Mouse (Mus musculus) CD8-positive naive resting alpha-beta T cell, adult 2 months (primary cell): Measurements from ENCODE around the gene Zdhhc17.
A peak's percentile ranks its signal among the peaks of the same experiment; 100 is the strongest.

Source experiments
- DNase-seq, 2 experiments: peaks; one replicate each; pipeline ENCODE4 v3.0.0; 2022; ENCODE audit warnings: low read depth in 2 of 2, low spot score in 2 of 2

Zdhhc17 gene

DNA sequence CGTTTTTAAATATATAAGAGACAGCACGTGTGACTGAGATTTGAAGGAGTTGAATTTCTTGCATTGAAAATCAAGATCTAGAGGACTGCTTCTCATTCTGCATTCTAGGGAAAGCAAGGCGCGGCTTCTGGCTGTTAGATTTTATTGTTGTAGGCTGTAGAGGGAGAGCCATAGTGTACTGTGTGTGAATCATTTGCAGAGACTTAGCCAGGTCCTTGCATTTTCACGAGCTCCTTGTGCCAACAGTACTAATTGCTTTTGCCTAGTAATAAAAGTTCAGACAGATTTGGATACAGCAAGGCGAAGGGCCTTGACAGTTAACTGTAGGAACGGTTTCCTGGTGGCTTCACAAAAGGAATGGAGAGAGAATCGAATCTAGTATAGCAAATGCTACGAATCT lies 87.3 kb downstream of the Zdhhc17 start:
- DNase-seq = no peak

DNA sequence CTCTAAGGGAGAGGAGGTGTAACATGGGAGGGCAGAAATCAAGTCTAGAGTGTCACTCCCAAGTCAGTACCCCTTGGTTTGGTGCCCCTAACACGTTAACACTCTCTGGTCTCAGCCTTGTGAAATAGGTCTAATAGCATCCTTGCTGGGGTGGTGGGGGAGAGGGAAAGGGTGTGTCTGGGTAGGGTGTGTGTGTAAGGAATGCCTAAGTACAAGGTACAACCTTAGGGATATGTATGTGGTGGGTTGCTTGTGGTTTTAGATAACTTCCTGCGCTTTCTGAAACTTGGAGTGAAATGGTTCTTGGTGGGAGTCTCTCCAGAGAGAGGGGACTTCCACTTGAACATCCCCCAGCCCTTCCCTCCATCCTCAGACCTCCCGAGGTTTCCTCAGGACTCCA lies 88.0 kb downstream of the Zdhhc17 start:
- no peak for DNase-seq

DNA sequence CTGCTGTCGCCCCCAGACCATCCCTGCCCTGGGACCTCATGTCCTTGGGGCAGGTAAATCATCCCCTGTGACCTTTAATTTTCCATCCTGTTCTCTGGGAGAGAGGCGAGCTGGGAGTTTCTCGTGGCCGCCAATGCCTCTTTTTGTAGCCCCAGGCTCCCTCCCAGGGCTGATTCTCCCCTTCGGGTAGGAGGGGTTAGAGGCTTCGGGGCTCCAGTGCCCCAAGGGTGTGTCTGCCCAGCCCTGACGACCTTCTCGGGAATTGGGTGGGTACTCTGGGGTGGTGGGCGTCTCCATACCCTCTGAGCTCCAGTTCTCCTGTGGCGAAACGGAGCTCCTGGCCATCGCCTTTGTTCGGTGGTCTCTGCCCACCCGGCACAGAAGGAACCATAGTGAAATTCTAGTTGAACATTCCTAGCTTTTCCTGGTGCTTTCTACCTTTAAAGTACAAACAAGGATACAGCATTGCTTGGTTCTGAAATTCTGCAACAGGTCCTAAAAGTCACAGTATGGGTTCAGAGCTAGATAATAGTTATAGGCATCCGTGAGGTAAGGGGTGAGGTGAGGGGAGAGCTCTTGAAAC lies 89.5 kb downstream of the Zdhhc17 start:
- DNase-seq = no peak

DNA sequence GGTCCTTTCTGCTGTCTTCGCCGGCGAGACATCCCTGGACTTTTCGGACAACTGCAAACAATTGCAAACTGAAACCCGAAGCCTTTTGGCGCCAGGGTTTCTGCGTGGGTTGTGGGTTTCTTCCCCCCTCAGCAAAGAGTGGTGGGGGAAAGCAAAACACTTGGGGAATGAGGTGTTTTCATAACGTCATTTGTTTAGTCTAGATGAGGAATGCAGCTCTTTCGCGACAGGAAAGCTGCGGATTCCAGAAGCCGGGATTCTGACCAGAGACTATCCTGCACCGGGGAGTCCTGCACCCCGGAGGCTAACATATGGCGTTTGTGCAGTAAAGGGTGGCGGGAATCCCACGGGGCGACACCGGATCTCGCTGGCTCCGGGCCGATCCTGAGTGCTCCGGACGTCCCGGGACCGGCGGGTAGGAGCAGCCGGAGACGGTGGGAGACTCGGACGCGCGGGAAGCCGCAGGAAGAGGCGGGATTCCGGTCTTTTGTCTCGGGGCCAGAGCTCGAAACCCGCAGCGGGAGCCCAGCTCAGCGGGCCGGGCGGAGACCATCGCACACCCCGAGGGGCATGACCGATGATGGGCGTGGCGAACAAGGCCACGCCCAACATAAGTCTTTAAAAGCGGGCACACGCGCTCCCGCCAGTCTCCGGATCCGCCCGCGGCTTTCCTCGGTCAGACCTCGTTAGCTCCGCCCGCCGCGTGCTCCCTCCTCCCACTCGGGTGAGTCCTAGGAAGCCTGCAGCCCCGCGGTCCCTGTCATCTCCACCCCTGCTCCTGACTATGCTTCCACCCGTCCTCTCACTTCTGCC lies 90.2 kb downstream of the Zdhhc17 start, which contains the start of gene Csrp2:
Gene Csrp2, plus strand, starts transcription at position 259 of the 813 bp plus-strand sequence.
- DNase-seq = peak; percentile 19 to 36

DNA sequence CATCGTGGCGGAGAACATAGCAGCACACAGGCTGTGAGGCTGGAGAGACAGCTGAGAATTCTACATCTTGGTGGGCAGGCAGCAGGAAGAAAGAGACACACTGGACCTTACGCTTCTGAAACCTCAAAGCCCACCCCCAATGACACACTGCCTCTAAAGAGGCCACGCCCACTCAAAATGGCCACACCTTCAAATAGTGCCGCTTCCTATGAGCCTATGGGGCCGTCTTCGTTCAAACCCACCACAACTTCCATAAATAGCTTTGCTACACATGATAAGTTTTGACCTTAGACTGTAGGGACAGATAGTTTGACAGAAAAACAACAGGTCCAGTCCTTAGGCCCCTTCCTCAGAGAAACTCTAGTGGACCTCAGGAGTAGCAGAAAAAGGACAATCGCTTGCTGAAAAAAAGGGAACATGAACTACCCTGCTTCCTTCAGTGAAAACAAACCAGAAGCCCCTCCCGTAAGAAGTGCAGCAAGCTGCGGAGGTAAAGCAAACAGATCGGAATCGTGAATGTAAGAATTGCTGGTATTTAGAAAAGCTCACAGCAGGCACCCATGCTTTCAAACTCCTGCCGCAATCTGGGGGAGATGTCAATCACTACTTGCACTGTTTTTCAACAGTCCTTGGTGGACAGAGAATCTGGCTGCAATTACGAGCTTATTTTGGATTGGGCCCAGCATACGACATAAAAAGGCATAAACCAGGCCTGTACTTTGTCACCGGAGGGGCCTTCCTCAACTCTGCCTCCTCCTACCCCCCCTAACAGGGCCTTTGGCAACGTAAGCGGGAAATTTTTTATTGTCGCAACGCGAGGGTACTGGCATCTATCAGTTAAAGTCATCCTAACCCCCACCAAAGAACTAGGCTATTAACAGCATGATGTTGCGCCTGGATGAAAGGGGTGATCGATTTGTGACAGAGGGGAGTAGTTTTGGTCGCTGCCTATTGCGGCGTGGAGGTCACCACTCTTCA lies 91.2 kb downstream of the Zdhhc17 start:
- DNase-seq = peak in 1 of 2 experiments; percentile 3

DNA sequence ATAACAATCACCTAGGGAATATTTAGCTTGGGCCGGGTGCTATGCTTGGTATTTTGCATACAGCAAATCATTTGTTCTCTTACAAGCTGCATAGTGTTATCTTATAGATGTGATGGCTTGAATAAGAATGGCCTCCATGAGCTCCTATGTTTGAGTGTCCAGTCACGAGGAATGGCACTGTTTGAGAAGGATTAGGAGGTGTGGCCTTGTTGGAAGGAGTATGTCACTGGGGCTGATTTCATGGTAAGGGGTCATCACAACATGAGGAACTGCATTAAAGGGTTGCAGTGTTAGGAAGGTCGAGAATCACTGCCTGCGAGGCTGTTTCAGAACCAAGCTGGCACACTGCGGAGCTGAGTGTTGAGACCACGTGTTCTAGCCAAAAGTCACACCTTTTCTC lies 92.4 kb downstream of the Zdhhc17 start:
- DNase-seq = no peak

DNA sequence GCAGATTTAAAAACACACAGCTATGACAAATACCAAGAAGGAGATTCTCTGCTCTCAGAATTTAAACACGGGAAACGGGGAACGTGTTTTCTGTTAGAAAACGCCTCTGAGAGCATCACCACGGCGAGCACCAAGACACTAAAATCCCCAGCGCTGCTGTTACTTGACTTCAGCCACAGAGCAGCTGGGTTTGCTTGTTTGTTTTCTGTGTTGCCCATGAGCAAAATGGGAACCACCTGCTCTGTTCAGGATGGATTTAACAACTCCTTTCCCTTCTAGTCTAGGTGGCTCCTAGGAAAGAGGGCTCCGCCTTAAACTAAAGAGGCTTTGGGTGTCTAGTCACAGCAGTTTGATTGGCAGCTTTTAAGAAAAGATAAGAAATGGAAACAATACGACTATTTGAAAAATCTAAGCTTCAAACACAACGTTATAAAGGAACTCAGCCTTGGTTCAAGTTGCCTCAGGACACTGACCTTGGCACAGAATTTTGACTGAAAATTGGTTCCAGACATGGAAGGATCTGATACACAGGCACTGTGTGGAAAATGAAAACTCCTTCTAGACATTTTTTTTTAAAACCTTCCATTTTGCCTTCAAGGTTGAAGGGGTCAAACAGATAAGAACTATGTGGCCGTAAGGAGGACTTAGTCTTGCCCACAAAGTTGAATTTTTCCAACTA lies 93.1 kb downstream of the Zdhhc17 start:
- no peak for DNase-seq

DNA sequence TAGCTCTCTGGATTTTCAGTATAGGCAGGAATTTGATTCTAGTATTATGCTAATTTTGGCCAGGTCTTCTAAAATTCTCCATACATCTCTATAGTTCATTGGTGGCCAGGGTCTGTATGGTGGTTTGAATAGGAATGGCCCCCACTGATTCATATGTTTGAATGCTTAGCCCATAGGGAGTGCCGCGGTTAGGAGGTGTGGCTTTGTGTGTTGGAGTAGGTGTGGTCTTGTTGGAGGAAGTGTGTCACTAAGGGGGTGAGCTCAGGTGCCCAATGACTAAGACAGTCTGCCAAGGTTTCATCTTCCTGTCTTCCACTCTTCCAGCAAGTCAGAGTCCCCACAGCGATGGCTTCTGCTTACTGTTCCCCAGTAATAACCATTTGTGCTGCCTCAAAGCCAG lies 106.1 kb downstream of the Zdhhc17 start:
- DNase-seq = no peak

DNA sequence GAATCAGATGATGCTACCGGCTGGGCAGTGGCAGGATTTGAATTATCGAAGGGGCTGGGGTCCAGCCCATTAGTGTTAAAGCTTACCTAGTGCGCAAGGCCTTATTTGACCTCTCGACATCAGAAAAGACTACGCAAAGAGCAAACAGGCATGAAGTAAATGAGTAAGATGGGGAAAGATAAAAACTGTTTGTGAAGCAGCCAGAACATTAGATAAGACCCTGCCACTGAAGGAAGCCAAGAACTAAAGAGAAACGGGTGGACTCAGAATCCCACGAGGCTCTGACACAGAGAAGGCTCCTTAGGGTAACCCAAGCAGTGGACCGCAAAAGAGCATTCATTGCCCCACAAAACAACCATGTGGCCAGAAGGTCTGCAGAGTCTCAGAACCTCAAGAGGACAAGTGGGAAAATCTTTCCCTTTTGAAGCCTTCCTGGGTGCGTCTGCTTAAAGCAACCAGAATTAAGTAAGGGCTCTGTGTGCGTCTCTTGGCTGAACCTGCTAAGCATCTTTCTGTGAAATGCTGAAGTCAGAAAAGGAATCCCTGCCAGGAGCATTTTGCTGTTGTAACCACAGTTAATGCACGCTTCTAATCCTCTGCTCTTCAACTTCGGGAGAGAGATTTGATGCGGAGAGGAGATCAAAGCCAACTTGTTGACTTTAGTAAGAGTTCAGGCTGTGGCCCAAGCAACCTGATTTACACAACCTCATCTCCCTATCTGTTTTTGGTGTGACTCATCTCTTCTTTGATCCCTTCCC lies 110.0 kb downstream of the Zdhhc17 start:
- no peak for DNase-seq
